Mouse (Mus musculus): ENCODE measurements around the gene Arhgap9. TPM values are rescaled to one million over a fixed set of nuclear protein-coding genes. Genes with fewer than 3 reads are reported as not detected.
A peak's percentile ranks its signal among the peaks of the same experiment; 100 is the strongest.

The Arhgap9 gene
- polyA plus RNA-seq, 1 experiment from 2014 or later = 4.4 TPM

GRCm38 (mm10) chr10:127325454-127326016 is 3.8 kb downstream of the Arhgap9 start:
- Histone ChIP-seq H3K36me3 (ENCODE audit: control insufficient read depth, insufficient read depth, low read length) (no peaks in the 10 kb centered on the region), H3K4me3 (ENCODE audit: low read depth, low read length) (peak overlapping the region; percentile 50), H3K27ac (ENCODE audit: low read depth) (no peak overlapping the region), H3K9ac (ENCODE audit: low read length) (no peak overlapping the region), H3K4me1 (replicated peaks; ENCODE audit: control insufficient read depth, insufficient read depth, low read length) (peaks cover 13% of the 10 kb centered on the region; the same call in 1 of the 2 replicates), H3K4me2 (ENCODE audit: low read length) (peak overlapping the region; percentile 94), H3K27me3 (replicated peaks; ENCODE audit: control insufficient read depth, insufficient read depth, low read length) (peaks cover 44% of the 10 kb centered on the region), H3K9me3 (ENCODE audit: control insufficient read depth, low read length) (no peaks in the 10 kb centered on the region)
- ATAC-seq (replicated peaks; ENCODE audit: low FRiP score, low TSS enrichment, low read depth) (no peak), DNase-seq (ENCODE audit: low spot score) (no peak)
- WGBS = 34% methylated on average over 14 of the region's 14 CpGs

DNA sequence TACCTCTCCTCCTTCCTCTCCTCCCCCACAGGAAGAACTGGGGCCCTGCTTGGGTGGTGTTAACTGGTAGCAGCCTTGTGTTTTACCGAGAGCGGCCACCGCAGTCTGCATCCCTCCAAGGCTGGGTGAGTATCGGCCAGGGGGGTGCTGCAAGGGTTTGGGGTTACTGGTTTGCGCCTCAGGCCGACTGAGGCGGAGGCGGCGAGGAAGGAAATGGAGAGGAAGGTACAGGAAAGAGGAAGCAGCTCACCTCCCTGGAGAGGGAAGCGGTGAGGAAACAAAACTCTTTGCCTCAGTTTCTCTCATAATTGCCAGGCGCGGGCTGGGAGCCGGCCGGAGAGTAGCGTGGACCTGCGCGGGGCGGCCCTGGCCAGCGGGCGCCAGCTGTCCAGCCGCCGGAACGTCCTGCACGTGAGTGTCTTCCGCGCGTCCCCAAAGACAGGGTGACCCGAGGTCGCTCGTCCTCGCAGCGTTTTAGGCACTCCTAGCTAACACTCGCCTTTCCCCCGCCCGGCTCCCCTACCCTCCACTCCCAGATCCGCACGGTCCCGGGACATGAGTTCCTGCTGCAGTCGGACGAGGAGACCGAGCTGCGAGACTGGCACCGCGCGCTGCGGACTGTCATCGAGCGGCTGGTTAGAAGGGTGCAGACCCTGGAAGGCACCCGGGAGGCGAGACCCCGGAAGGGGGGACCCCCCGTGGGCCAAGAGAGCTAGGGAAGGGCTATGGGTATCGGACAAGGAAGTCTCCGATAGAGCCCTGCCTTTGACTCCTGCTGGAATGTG is 4.4 kb downstream of the Arhgap9 start:
- Histone ChIP-seq H3K27me3 (replicated peaks; ENCODE audit: control insufficient read depth, insufficient read depth, low read length) (peaks cover 44% of the 10 kb centered on the region), H3K27ac (ENCODE audit: low read depth) (no peak overlapping the region), H3K9me3 (ENCODE audit: control insufficient read depth, low read length) (no peaks in the 10 kb centered on the region), H3K9ac (ENCODE audit: low read length) (peak overlapping the region; percentile 48), H3K4me3 (ENCODE audit: low read depth, low read length) (peak overlapping the region; percentile 50), H3K36me3 (ENCODE audit: control insufficient read depth, insufficient read depth, low read length) (peaks cover 5% of the 10 kb centered on the region; the same call in 1 of the 2 replicates), H3K4me1 (replicated peaks; ENCODE audit: control insufficient read depth, insufficient read depth, low read length) (peaks cover 13% of the 10 kb centered on the region; the same call in 1 of the 2 replicates), H3K4me2 (ENCODE audit: low read length) (peak overlapping the region; percentile 94)
- ATAC-seq (replicated peaks; ENCODE audit: low FRiP score, low TSS enrichment, low read depth) = peak; percentile 19; the same call in 1 of the 2 replicates
- WGBS = 1% methylated on average over 53 of the region's 54 CpGs
- peak; percentile 79 for DNase-seq (ENCODE audit: low spot score)

DNA sequence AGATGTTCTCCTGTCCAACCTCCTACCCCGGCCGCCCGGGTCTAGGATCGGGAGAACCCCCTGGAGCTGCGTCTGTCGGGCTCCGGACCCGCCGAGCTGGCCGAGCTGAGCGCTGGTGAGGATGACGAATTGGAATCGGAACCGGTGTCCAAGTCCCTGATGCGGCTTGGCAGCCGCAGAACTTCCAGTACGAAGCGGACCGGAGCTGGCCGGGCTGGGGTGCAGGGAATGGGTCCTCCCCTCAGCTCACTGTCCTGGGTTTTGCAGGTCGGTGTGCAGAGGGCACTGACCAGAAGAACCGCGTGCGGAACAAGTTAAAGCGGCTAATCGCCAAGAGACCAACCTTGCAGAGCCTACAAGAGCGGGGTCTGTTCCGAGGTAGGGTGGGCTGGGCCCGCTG is 5.1 kb downstream of the Arhgap9 start:
- no peak for DNase-seq (ENCODE audit: low spot score)
- H3K36me3 ChIP-seq (ENCODE audit: control insufficient read depth, insufficient read depth, low read length) = peaks cover 11% of the 10 kb centered on the region
- H3K9ac ChIP-seq (ENCODE audit: low read length) = peak overlapping the region; percentile 48
- ATAC-seq (replicated peaks; ENCODE audit: low FRiP score, low TSS enrichment, low read depth) = no peak
- no peak overlapping the region for H3K27ac ChIP-seq (ENCODE audit: low read depth)
- peaks cover 13% of the 10 kb centered on the region; the same call in 1 of the 2 replicates for H3K4me1 ChIP-seq (replicated peaks; ENCODE audit: control insufficient read depth, insufficient read depth, low read length)
- peak overlapping the region; percentile 94 for H3K4me2 ChIP-seq (ENCODE audit: low read length)
- H3K4me3 ChIP-seq (ENCODE audit: low read depth, low read length) = peak overlapping the region; percentile 50
- peaks cover 44% of the 10 kb centered on the region for H3K27me3 ChIP-seq (replicated peaks; ENCODE audit: control insufficient read depth, insufficient read depth, low read length)
- no peaks in the 10 kb centered on the region for H3K9me3 ChIP-seq (ENCODE audit: control insufficient read depth, low read length)
- 7% methylated on average over 28 of the region's 29 CpGs for WGBS

- 45% methylated on average over 18 of the region's 18 CpGs for WGBS
- Histone ChIP-seq H3K36me3 (ENCODE audit: control insufficient read depth, insufficient read depth, low read length) (peaks cover 18% of the 10 kb centered on the region), H3K27ac (ENCODE audit: low read depth) (no peak overlapping the region), H3K9me3 (ENCODE audit: control insufficient read depth, low read length) (no peaks in the 10 kb centered on the region), H3K4me1 (replicated peaks; ENCODE audit: control insufficient read depth, insufficient read depth, low read length) (peaks cover 13% of the 10 kb centered on the region; the same call in 1 of the 2 replicates), H3K27me3 (replicated peaks; ENCODE audit: control insufficient read depth, insufficient read depth, low read length) (peaks cover 44% of the 10 kb centered on the region), H3K9ac (ENCODE audit: low read length) (no peak overlapping the region), H3K4me3 (ENCODE audit: low read depth, low read length) (no peak overlapping the region), H3K4me2 (ENCODE audit: low read length) (no peak overlapping the region)
- DNase-seq (ENCODE audit: low spot score) (no peak), ATAC-seq (replicated peaks; ENCODE audit: low FRiP score, low TSS enrichment, low read depth) (no peak)
Observed at GRCm38 (mm10) chr10:127327461-127328145, 5.8 kb downstream of the Arhgap9 start.

DNA sequence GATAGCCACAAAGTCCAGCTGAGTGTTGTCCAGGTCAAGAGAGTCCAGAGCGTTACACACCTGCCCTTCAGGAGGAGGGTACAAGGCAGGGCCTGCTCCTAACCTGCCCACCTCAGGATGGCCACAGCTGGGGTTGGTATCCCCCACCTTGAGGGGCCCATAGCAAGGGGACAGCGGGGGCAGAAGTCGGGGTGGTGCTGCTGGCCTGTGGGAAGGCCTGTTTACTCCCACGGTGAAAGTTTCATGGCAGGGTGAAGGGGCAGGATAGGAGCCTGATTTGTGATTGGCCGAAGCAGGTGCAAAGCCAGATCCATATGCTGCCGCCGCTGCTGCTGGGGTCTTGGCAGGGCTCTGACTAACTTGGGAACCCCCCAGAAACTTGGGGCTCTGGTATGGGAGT is 8.4 kb downstream of the Arhgap9 start:
- Histone ChIP-seq H3K4me3 (ENCODE audit: low read depth, low read length) (no peak overlapping the region), H3K36me3 (ENCODE audit: control insufficient read depth, insufficient read depth, low read length) (peaks cover 36% of the 10 kb centered on the region), H3K4me1 (replicated peaks; ENCODE audit: control insufficient read depth, insufficient read depth, low read length) (peaks cover 13% of the 10 kb centered on the region; the same call in 1 of the 2 replicates), H3K4me2 (ENCODE audit: low read length) (no peak overlapping the region), H3K27me3 (replicated peaks; ENCODE audit: control insufficient read depth, insufficient read depth, low read length) (peaks cover 33% of the 10 kb centered on the region), H3K27ac (ENCODE audit: low read depth) (no peak overlapping the region), H3K9ac (ENCODE audit: low read length) (no peak overlapping the region), H3K9me3 (ENCODE audit: control insufficient read depth, low read length) (no peaks in the 10 kb centered on the region)
- WGBS = 75% methylated on average over 7 of the region's 7 CpGs
- ATAC-seq (replicated peaks; ENCODE audit: low FRiP score, low TSS enrichment, low read depth) (no peak), DNase-seq (ENCODE audit: low spot score) (no peak)

GRCm38 (mm10) chr10:127332211-127332874 is 10.6 kb downstream of the Arhgap9 start:
- Histone ChIP-seq H3K9ac (ENCODE audit: low read length) (no peak overlapping the region), H3K27me3 (replicated peaks; ENCODE audit: control insufficient read depth, insufficient read depth, low read length) (peaks cover 11% of the 10 kb centered on the region), H3K36me3 (ENCODE audit: control insufficient read depth, insufficient read depth, low read length) (peaks cover 49% of the 10 kb centered on the region), H3K27ac (ENCODE audit: low read depth) (no peak overlapping the region), H3K4me1 (replicated peaks; ENCODE audit: control insufficient read depth, insufficient read depth, low read length) (no peaks in the 10 kb centered on the region), H3K4me2 (ENCODE audit: low read length) (no peak overlapping the region), H3K4me3 (ENCODE audit: low read depth, low read length) (no peak overlapping the region), H3K9me3 (ENCODE audit: control insufficient read depth, low read length) (no peaks in the 10 kb centered on the region)
- 53% methylated on average over 31 of the region's 31 CpGs for WGBS
- ATAC-seq (replicated peaks; ENCODE audit: low FRiP score, low TSS enrichment, low read depth) = no peak
- DNase-seq (ENCODE audit: low spot score) = no peak

- H3K4me1 ChIP-seq (replicated peaks; ENCODE audit: control insufficient read depth, insufficient read depth, low read length) = no peaks in the 10 kb centered on the region
- 70% methylated on average over 5 of the region's 5 CpGs for WGBS
- ATAC-seq (replicated peaks; ENCODE audit: low FRiP score, low TSS enrichment, low read depth) (no peak), DNase-seq (ENCODE audit: low spot score) (no peak)
- no peak overlapping the region for H3K9ac ChIP-seq (ENCODE audit: low read length)
- peaks cover 3% of the 10 kb centered on the region; the same call in 1 of the 2 replicates for H3K27me3 ChIP-seq (replicated peaks; ENCODE audit: control insufficient read depth, insufficient read depth, low read length)
- H3K27ac ChIP-seq (ENCODE audit: low read depth) = no peak overlapping the region
- H3K4me2 ChIP-seq (ENCODE audit: low read length) = no peak overlapping the region
- H3K4me3 ChIP-seq (ENCODE audit: low read depth, low read length) = no peak overlapping the region
- peaks cover 50% of the 10 kb centered on the region for H3K36me3 ChIP-seq (ENCODE audit: control insufficient read depth, insufficient read depth, low read length)
- H3K9me3 ChIP-seq (ENCODE audit: control insufficient read depth, low read length) = no peaks in the 10 kb centered on the region
Observed at GRCm38 (mm10) chr10:127333152-127333551, 11.4 kb downstream of the Arhgap9 start.

DNA sequence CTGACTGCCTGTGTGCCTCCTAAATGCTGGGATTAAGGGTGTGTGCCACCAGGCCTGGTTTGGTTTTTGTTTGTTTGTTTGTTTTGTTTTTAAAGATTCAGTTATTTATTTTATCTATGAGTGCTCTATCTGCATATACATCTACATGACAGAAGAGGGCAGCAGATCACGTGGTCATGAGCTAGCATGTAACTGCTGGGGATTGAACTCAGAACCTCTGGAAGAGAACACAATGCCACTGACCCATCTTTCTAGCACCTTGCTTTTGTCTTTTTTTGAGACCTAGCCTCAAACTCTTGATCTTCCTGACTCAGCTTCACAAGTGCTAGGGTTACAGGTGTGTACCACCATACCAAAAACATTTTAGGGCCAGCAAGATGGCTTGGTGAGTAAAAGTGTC is 13.5 kb downstream of the Arhgap9 start:
- no peaks in the 10 kb centered on the region for H3K27me3 ChIP-seq (replicated peaks; ENCODE audit: control insufficient read depth, insufficient read depth, low read length)
- no peak overlapping the region for H3K9ac ChIP-seq (ENCODE audit: low read length)
- no peak for ATAC-seq (replicated peaks; ENCODE audit: low FRiP score, low TSS enrichment, low read depth)
- no peak overlapping the region for H3K4me3 ChIP-seq (ENCODE audit: low read depth, low read length)
- peaks cover 50% of the 10 kb centered on the region for H3K36me3 ChIP-seq (ENCODE audit: control insufficient read depth, insufficient read depth, low read length)
- H3K4me1 ChIP-seq (replicated peaks; ENCODE audit: control insufficient read depth, insufficient read depth, low read length) = no peaks in the 10 kb centered on the region; the same call in 1 of the 2 replicates
- DNase-seq (ENCODE audit: low spot score) = no peak
- no peak overlapping the region for H3K4me2 ChIP-seq (ENCODE audit: low read length)
- no peaks in the 10 kb centered on the region for H3K9me3 ChIP-seq (ENCODE audit: control insufficient read depth, low read length)
- H3K27ac ChIP-seq (ENCODE audit: low read depth) = no peak overlapping the region
- WGBS = 78% methylated on average over 1 of the region's 1 CpGs

Measured in intestine, embryonic 14.5 days (tissue).